Mouse (Mus musculus) hindbrain, embryonic 11.5 days (tissue): ENCODE data around the gene Fbxo31. TPM values are rescaled to one million over a fixed set of nuclear protein-coding genes. Genes with fewer than 3 reads are reported as not detected.

Experiments
- ATAC-seq: fragments of 200-750 bp; cut with Nextera tagmentation; 2 replicates; pipeline ENCODE4 v1.8.0; 2017; ENCODE audit warnings: mild to moderate bottlenecking, moderate TSS enrichment, moderate library complexity; ENCODE audit not compliant: low FRiP score
- DNase-seq: peaks from one replicate; pipeline ENCODE4 v3.0.0-alpha.2; 2015; ENCODE audit warnings: low spot score
- H3K27ac ChIP-seq: fragments of 300-500 bp; sonication (generic); 2 replicates; pipeline ENCODE4 v1.5.1; 2014; ENCODE audit warnings: mild to moderate bottlenecking, low read depth, low read length
- H3K27me3 ChIP-seq: fragments of 300-500 bp; sonication (generic); 2 replicates; pipeline ENCODE4 v1.6.1; 2014; ENCODE audit warnings: mild to moderate bottlenecking, low read length, moderate library complexity, mixed read lengths; ENCODE audit not compliant: control insufficient read depth, insufficient read depth
- H3K36me3 ChIP-seq: fragments of 300-500 bp; sonication (generic); 2 replicates; pipeline ENCODE4 v1.6.1; 2014; ENCODE audit warnings: mild to moderate bottlenecking, low read length, moderate library complexity, mixed read lengths; ENCODE audit not compliant: control insufficient read depth, insufficient read depth
- H3K4me1 ChIP-seq: fragments of 300-500 bp; sonication (generic); replicated peaks from 2 replicates; pipeline ENCODE4 v1.6.1; 2014; ENCODE audit warnings: low read length, mixed read lengths; ENCODE audit not compliant: control insufficient read depth, insufficient read depth
- H3K4me2 ChIP-seq: fragments of 300-500 bp; sonication (generic); replicated peaks from 2 replicates; pipeline ENCODE4 v1.6.1; 2014; ENCODE audit warnings: mild to moderate bottlenecking, low read depth, low read length
- H3K4me3 ChIP-seq: fragments of 300-500 bp; sonication (generic); 2 replicates; pipeline ENCODE4 v1.5.1; 2014; ENCODE audit warnings: low read depth, low read length
- H3K9ac ChIP-seq: fragments of 300-500 bp; sonication (generic); 2 replicates; pipeline ENCODE4 v1.6.1; 2014; ENCODE audit warnings: low read depth, low read length
- H3K9me3 ChIP-seq: fragments of 300-500 bp; sonication (generic); 2 replicates; pipeline ENCODE4 v1.6.1; 2016; ENCODE audit warnings: low read length; ENCODE audit not compliant: control insufficient read depth
- WGBS: fragments of 180-500 bp; shearing (Covaris S2); extraction: QIAGEN DNeasy Blood & Tissue Kit; methylation state at CpG from one replicate; pipeline ENCODE4 v1.1.7; 2014; 5-methylcytosine and 5-hydroxymethylcytosine counted together
- polyA plus RNA-seq: library from polyadenylated mRNA; unstranded; fragments of >200 nt; fragmentation: Nextera tagmentation; extraction: Ambion mirVana; gene quantifications from 2 replicates; pipeline ENCODE4 v1.2.1, GENCODE M21; 2014

Gene Fbxo31
- polyA plus RNA-seq, 1 experiment from 2014 or later: 13.2 TPM

- Histone ChIP-seq H3K4me3 (no peak overlapping the region), H3K27ac (no peak overlapping the region), H3K4me1 (0 out of 2 replicates have a peak, but pooled peaks cover 2% of the 10 kb centered on the region), H3K9ac (no peak overlapping the region), H3K27me3 (no peaks in the 10 kb centered on the region), H3K9me3 (no peaks in the 10 kb centered on the region), H3K36me3 (no peaks in the 10 kb centered on the region), H3K4me2 (no peak overlapping the region)
- 85% methylated on average over 10 of the region's 10 CpGs for WGBS
- ATAC-seq: no peak
- no peak for DNase-seq
Observed at GRCm38 (mm10) chr8:121530639-121531038, 48.0 kb downstream of the Fbxo31 start.

DNA sequence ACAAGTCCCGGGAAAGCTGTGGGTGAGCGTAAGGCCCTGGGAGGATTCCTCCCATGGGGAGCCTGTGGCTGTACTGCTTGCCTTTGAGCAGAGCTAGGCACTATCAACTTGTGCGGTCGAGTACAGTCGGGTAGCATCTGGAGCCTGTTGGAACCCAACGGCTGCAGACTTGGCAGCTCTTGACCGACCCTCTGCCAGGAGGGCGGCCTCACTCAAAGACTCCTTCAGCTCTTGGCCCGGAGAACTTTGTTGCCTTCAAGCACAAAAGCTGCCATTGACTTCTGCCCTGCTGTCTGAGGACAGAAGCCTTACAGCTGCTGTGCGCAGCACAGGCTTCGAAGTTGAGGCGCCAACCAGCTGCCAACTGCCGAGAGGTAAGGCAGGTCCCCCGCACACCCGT, 49.8 kb downstream of the Fbxo31 start:
- H3K4me3 ChIP-seq: no peak overlapping the region
- ATAC-seq (no peak), DNase-seq (no peak)
- no peaks in the 10 kb centered on the region for H3K36me3 ChIP-seq
- H3K9ac ChIP-seq: no peak overlapping the region
- no peaks in the 10 kb centered on the region for H3K9me3 ChIP-seq
- no peak overlapping the region for H3K27ac ChIP-seq
- 90% methylated on average over 15 of the region's 15 CpGs for WGBS
- H3K4me2 ChIP-seq: no peak overlapping the region
- H3K4me1 ChIP-seq: 0 out of 2 replicates have a peak, but pooled peaks cover 2% of the 10 kb centered on the region
- H3K27me3 ChIP-seq: no peaks in the 10 kb centered on the region

GRCm38 (mm10) chr8:121527751-121528150, 50.9 kb downstream of the Fbxo31 start:
- no peak overlapping the region for H3K4me3 ChIP-seq
- WGBS: 87% methylated on average over 9 of the region's 9 CpGs
- H3K4me2 ChIP-seq: no peak overlapping the region
- DNase-seq: no peak
- no peak overlapping the region for H3K9ac ChIP-seq
- H3K27ac ChIP-seq: no peak overlapping the region
- H3K27me3 ChIP-seq: no peaks in the 10 kb centered on the region
- ATAC-seq: no peak
- 0 out of 2 replicates have a peak, but pooled peaks cover 2% of the 10 kb centered on the region for H3K4me1 ChIP-seq
- H3K36me3 ChIP-seq: no peaks in the 10 kb centered on the region
- H3K9me3 ChIP-seq: no peaks in the 10 kb centered on the region

- 0 out of 2 replicates have a peak, but pooled peaks cover 2% of the 10 kb centered on the region for H3K4me1 ChIP-seq
- ATAC-seq: no peak
Observed at GRCm38 (mm10) chr8:121526811-121527550, 51.6 kb downstream of the Fbxo31 start.

DNA sequence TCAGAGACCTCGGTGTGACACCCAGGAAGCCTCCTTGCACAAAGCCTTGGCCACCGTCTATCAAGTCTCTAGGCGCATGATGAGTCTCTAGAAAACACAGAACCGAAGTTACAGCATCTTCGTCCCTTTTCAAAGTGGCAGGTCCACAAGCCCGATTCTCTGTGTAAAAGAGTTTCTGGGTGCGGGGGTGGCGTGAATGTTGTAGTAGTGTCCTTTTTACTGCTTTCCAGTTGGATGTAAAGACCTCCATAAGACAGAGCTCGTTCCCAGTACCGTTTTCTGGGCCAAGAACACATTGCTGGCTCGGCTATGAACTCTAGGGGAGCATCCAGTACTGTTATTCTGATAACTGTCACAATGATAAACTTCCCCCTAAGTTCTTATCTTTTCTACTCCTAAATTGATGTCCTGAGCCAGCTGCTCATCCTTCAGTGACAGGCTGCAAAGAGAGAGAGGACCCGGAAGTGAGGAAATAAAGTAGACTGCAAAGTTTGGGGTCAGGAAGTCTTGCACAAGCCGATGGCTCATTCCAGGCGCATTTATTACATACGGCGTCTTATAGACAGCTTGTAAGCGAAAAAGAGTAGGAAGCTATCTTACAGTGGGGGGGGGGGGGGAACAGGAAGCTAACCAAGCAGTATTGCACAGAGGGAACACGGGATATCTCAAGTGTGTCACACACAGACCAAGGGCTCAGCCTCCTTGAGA, 53.3 kb downstream of the Fbxo31 start:
- Histone ChIP-seq H3K36me3 (no peaks in the 10 kb centered on the region), H3K9ac (no peak overlapping the region), H3K4me1 (0 out of 2 replicates have a peak, but pooled peaks cover 2% of the 10 kb centered on the region), H3K27ac (no peak overlapping the region), H3K4me3 (no peak overlapping the region), H3K9me3 (no peaks in the 10 kb centered on the region), H3K4me2 (no peak overlapping the region), H3K27me3 (no peaks in the 10 kb centered on the region)
- no peak for DNase-seq
- 85% methylated on average over 18 of the region's 18 CpGs for WGBS
- ATAC-seq: no peak

More at GRCm38 (mm10) chr8:121526811-121527550, 51.6 kb downstream of the Fbxo31 start:
- no peak for DNase-seq
- H3K4me2 ChIP-seq: no peak overlapping the region
- H3K27me3 ChIP-seq: no peaks in the 10 kb centered on the region
- H3K27ac ChIP-seq: no peak overlapping the region
- H3K4me3 ChIP-seq: no peak overlapping the region
- no peaks in the 10 kb centered on the region for H3K36me3 ChIP-seq
- no peak overlapping the region for H3K9ac ChIP-seq
- no peaks in the 10 kb centered on the region for H3K9me3 ChIP-seq
- 71% methylated on average over 6 of the region's 6 CpGs for WGBS

DNA sequence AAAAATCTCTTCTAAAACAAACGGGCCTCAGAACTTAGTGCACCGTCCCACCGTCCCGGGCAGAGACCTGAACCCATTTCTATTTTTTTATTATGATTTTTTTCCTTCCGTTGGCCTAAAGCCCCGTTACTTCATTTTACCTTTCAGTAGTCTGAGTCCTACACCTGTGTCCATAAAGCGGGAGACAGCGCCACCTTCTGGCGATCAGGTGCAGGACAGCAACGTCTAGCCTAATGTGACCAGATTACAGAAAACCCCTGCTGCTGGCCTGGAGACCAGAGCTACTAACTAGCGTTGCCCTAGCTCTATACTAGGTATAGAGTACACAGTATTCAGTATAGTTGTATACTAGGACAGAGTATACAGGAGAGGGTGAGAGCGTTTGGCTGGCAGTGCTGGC, 65.2 kb downstream of the Fbxo31 start:
- peak; percentile 57; the same call in 1 of the 2 replicates for ATAC-seq
- H3K4me2 ChIP-seq: no peak overlapping the region
- WGBS: 7% methylated on average over 12 of the region's 12 CpGs
- H3K4me1 ChIP-seq: peaks cover 2% of the 10 kb centered on the region; the same call in 1 of the 2 replicates
- H3K9me3 ChIP-seq: no peaks in the 10 kb centered on the region
- peak; percentile 89 for DNase-seq
- H3K9ac ChIP-seq: no peak overlapping the region
- H3K4me3 ChIP-seq: no peak overlapping the region
- 0 out of 2 replicates have a peak, but pooled peaks cover 2% of the 10 kb centered on the region for H3K27me3 ChIP-seq
- H3K36me3 ChIP-seq: no peaks in the 10 kb centered on the region
- H3K27ac ChIP-seq: no peak overlapping the region

DNA sequence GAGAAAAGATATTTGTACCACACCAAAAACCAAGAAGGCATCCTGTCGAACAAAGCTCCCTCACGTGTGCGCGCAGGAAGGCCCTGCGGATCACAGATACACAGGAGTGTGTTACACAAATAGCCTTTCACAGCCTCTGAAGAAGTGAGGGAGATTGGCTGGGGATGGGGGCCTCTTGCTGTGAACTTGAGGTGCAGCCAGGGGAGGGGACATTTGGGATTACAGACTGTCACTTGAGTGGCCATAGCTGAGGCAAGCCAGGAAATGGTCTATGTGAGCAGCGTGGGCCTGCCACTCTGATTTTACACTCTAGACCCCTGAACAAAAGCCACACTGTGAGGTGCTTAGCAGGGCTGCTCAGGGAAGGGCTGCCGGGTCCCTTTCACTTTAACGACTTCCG, 66.9 kb downstream of the Fbxo31 start:
- Histone ChIP-seq H3K4me2 (no peak overlapping the region), H3K4me1 (peaks cover 2% of the 10 kb centered on the region; the same call in 1 of the 2 replicates), H3K9me3 (no peaks in the 10 kb centered on the region), H3K27me3 (0 out of 2 replicates have a peak, but pooled peaks cover 2% of the 10 kb centered on the region), H3K27ac (no peak overlapping the region), H3K9ac (no peak overlapping the region), H3K36me3 (no peaks in the 10 kb centered on the region), H3K4me3 (no peak overlapping the region)
- ATAC-seq (no peak), DNase-seq (no peak)
- 63% methylated on average over 9 of the region's 9 CpGs for WGBS
